Mouse (Mus musculus) layer of hippocampus, adult 9-11 months (tissue): Measurements from ENCODE around the gene Ubb.

Experiments
- DNase-seq: peaks from one replicate; pipeline ENCODE4 v3.0.0; 2022

Ubb gene

DNA sequence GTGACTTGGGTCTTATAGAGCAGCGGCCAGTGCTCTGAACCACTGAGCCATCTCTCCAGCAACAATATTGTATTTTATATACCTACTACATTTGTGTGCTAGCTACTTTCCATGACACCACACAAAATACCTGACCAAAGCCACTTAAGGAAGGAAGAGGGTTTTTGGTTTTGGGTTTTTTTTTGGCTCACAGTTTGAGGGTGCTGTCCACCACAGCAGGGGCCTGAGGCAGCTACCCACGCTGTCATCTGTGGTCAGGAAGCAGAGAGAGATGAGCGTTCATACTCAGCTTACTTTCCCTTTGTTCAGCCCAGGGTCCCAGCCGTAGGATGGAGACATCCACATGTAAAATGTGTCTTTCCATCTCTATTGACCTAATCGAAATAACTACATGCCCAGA lies 36.1 kb downstream of the Ubb start:
- DNase-seq = no peak

DNA sequence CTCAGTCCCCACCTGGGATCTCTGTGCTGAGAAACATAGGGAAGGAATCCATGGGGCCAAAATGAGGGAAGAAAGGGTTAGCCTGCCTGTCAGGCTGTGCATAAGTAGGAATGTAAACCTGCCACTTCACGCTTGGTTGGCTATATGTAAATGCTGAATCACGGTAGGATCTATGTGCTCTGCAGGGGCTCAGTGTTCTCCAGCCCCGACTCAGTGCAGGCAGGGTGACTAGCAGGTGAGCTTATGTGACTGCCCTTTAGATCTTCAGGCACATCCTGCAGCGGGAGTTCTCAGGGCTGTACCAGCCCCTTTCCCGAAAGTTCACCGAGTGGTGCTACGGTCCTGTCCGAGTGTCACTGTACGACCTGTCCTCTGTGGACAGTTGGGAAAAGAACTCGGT lies 38.4 kb downstream of the Ubb start:
- DNase-seq = no peak

DNA sequence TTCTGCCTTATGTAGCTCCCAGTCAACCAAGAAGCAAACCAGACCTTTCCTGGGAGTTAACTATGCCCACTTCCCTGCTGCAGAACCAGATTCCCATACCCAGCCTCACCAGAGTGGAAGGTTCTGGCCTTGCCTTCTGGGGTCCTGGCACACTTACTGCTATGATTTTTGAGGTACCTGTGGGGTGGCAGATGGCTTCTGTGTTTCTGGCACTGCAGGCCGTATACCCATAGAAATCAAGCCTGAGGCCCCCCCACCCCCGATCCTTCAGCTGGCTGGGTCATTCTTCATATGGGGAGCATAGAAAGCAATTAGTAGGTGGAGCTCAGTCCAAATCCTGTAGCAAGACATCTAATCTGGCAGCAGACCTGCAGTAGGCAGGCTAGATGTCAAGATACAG lies 40.1 kb downstream of the Ubb start:
- DNase-seq = no peak

DNA sequence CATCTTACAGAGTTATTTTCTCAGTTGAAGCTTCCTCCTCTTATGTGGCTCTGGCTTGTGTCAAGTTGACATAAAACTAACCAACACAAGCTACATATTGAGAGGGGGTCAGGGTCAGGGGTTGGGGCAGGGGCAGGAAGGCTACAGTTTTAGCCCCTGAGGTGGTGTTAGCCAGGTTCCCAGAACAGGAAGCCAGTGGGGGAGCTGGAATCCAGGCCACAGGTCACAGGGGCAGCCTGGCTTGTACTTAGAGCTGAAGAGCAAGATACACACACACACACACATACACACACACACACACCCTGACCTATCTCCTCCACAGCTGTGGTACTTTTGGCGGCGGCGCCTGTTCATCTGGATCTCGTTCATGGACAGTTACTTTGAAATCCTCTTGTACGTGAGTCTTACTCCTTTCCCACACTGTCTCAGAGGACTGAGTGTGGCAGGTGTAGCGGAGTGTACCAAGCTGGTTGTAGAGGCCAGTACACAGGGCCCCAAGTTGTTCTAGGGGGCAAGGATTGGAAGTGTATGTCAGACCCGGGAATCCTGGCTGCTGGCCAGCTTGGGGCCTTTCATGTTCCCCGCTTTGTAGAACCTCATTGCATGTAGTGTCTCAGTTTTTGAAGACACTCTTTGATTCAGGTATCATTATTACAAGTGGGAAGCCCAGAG lies 41.1 kb downstream of the Ubb start:
- no peak for DNase-seq

DNA sequence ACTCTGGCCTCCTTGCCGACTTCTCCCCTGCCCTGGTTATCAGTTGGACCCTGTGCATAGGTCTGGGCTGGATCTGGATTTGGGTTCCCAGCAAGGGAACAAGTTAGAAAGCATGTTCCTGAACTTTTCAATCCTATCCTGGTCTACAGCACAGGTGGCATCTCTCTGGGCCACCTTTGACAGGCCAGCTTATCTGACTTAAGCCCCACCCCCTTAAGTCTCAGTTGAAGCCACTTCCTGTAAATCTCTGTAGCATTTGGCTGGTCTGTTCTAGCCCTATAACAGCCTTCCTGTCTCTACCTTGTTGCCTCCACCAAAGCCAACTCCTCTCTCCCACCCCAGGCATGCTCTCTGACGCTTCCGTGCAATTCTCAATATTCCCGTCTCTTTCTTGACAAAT lies 47.6 kb downstream of the Ubb start:
- no peak for DNase-seq

DNA sequence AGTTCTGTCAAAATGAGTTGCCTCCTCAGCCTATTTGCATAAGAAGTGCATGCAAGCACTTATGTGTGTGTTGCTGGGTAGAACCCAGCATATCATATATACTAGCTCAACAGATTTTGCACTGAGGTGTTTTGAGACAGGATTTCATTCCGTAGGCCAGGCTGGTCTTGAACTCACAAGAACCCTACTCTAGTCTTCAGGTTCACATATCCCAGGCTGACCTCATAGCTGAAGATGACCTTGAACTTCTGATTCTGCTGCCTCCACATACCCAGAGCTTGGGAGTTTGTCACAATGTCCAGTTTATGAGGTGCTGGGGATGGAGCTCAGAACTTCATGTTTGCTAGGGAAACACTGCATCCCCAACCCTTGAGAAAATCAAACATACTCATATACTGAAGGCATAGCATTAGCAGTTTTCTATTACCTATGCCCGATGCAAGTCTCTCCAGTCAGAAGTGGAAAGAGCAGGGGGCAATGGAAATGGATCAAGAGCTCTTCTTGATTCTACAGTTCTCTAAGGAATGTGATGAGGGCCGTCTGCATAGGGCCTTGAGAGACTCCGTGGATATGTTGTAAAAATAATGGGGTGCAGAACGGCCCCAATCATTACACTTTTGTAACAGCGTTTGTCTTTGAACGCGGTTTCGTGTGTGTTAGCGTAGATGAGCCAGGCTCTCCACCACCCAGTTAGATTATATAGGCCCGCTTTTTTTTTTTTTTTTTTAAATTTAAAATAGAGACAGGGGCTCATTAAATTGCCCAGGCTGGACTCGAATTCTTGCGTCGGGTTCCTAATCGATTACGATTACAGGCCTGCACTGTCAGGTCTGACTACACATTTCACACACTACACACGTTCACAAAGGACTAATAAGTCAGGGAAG lies 51.0 kb downstream of the Ubb start:
- DNase-seq = no peak
